Mouse (Mus musculus) lung, postnatal 14 days (tissue): Measurements from ENCODE around the gene Ptgfrn.

Experiments used
- DNase-seq: peaks from one replicate; pipeline ENCODE4 v3.0.0; 2021

The Ptgfrn gene

GRCm38 (mm10) chr3:101110043-101110837 is at the start of gene Ptgfrn:
Ptgfrn (minus strand) TSS chr3:101110278.
- peak; percentile 85 for DNase-seq

- no peak for DNase-seq
Observed at GRCm38 (mm10) chr3:101159701-101160100, 49.6 kb upstream of the Ptgfrn start.

- no peak for DNase-seq
Observed at GRCm38 (mm10) chr3:101154067-101154466, 44.0 kb upstream of the Ptgfrn start.

- DNase-seq = no peak
Observed at GRCm38 (mm10) chr3:101153341-101153740, 43.3 kb upstream of the Ptgfrn start.

GRCm38 (mm10) chr3:101146126-101146772 is 36.2 kb upstream of the Ptgfrn start:
- DNase-seq = no peak

GRCm38 (mm10) chr3:101145292-101146046 is 35.4 kb upstream of the Ptgfrn start:
- peak; percentile 43 for DNase-seq

- no peak for DNase-seq
Observed at GRCm38 (mm10) chr3:101144366-101144948, 34.4 kb upstream of the Ptgfrn start.

- DNase-seq = no peak
Observed at GRCm38 (mm10) chr3:101143465-101143864, 33.4 kb upstream of the Ptgfrn start.

GRCm38 (mm10) chr3:101141864-101142263 is 31.8 kb upstream of the Ptgfrn start:
- no peak for DNase-seq

- DNase-seq = no peak
Observed at GRCm38 (mm10) chr3:101139958-101140357, 29.9 kb upstream of the Ptgfrn start.

- DNase-seq = no peak
Observed at GRCm38 (mm10) chr3:101136483-101136882, 26.4 kb upstream of the Ptgfrn start.

GRCm38 (mm10) chr3:101134861-101135260 is 24.8 kb upstream of the Ptgfrn start:
- DNase-seq = no peak

GRCm38 (mm10) chr3:101132981-101133380 is 22.9 kb upstream of the Ptgfrn start:
- no peak for DNase-seq

GRCm38 (mm10) chr3:101131772-101132171 is 21.7 kb upstream of the Ptgfrn start:
- no peak for DNase-seq

GRCm38 (mm10) chr3:101130526-101130925 is 20.4 kb upstream of the Ptgfrn start:
- DNase-seq = peak; percentile 75

GRCm38 (mm10) chr3:101129620-101130019 is 19.5 kb upstream of the Ptgfrn start:
- no peak for DNase-seq

- no peak for DNase-seq
Observed at GRCm38 (mm10) chr3:101129090-101129489, 19.0 kb upstream of the Ptgfrn start.

GRCm38 (mm10) chr3:101127766-101128165 is 17.7 kb upstream of the Ptgfrn start:
- no peak for DNase-seq

GRCm38 (mm10) chr3:101124716-101125115 is 14.6 kb upstream of the Ptgfrn start:
- DNase-seq = no peak

GRCm38 (mm10) chr3:101122479-101122878 is 12.4 kb upstream of the Ptgfrn start:
- no peak for DNase-seq

- no peak for DNase-seq
Observed at GRCm38 (mm10) chr3:101117774-101118173, 7.7 kb upstream of the Ptgfrn start.

GRCm38 (mm10) chr3:101117386-101117749 is 7.3 kb upstream of the Ptgfrn start:
- no peak for DNase-seq
